Mouse (Mus musculus): ENCODE measurements around the gene Gm7075. TPM values are rescaled to one million over a fixed set of nuclear protein-coding genes. Genes with fewer than 3 reads are reported as not detected.

Gene Gm7075
- not detected in 2 replicates for total RNA-seq (2015)
- not detected in 2 replicates for total RNA-seq (2017)

GRCm38 (mm10) chr10:63421739-63422735, at the start of gene Gm7075:
Gene Gm7075, minus strand, starts transcription at chr10:63421789.
- peak; percentile 73 for ATAC-seq (replicated peaks; ENCODE audit: poor library complexity)

- no peak for ATAC-seq (replicated peaks; ENCODE audit: poor library complexity)
Measured at GRCm38 (mm10) chr10:63460935-63461334, 39.3 kb upstream of the Gm7075 start.

GRCm38 (mm10) chr10:63457292-63458128, 35.9 kb upstream of the Gm7075 start:
- no peak for ATAC-seq (replicated peaks; ENCODE audit: poor library complexity)

GRCm38 (mm10) chr10:63455110-63455878, 33.7 kb upstream of the Gm7075 start:
- ATAC-seq (replicated peaks; ENCODE audit: poor library complexity) = peak; percentile 57; the same call in 1 of the 2 replicates

- no peak for ATAC-seq (replicated peaks; ENCODE audit: poor library complexity)
Measured at GRCm38 (mm10) chr10:63453926-63454325, 32.3 kb upstream of the Gm7075 start.

GRCm38 (mm10) chr10:63444602-63445387, 23.2 kb upstream of the Gm7075 start:
- peak; percentile 74 for ATAC-seq (replicated peaks; ENCODE audit: poor library complexity)

GRCm38 (mm10) chr10:63439694-63440228, 18.2 kb upstream of the Gm7075 start:
- ATAC-seq (replicated peaks; ENCODE audit: poor library complexity) = peak; percentile 37; the same call in 1 of the 2 replicates

GRCm38 (mm10) chr10:63438736-63439262, 17.2 kb upstream of the Gm7075 start:
- 0 out of 2 replicates have a peak, but pooled peaks have one; percentile 44 for ATAC-seq (replicated peaks; ENCODE audit: poor library complexity)

- no peak for ATAC-seq (replicated peaks; ENCODE audit: poor library complexity)
Measured at GRCm38 (mm10) chr10:63432887-63433286, 11.3 kb upstream of the Gm7075 start.

GRCm38 (mm10) chr10:63432099-63432498, 10.5 kb upstream of the Gm7075 start:
- no peak for ATAC-seq (replicated peaks; ENCODE audit: poor library complexity)

- ATAC-seq (replicated peaks; ENCODE audit: poor library complexity) = no peak
Measured at GRCm38 (mm10) chr10:63431221-63431736, 9.7 kb upstream of the Gm7075 start.

- peak; percentile 79 for ATAC-seq (replicated peaks; ENCODE audit: poor library complexity)
Measured at GRCm38 (mm10) chr10:63429785-63430305, 8.3 kb upstream of the Gm7075 start, which contains the start of gene Ctnna3. Gene Ctnna3, plus strand, starts transcription at chr10:63430098.

GRCm38 (mm10) chr10:63429380-63429779, 7.8 kb upstream of the Gm7075 start:
- ATAC-seq (replicated peaks; ENCODE audit: poor library complexity) = peak; percentile 85

GRCm38 (mm10) chr10:63429023-63429340, 7.4 kb upstream of the Gm7075 start:
- ATAC-seq (replicated peaks; ENCODE audit: poor library complexity) = no peak

- peak; percentile 26 for ATAC-seq (replicated peaks; ENCODE audit: poor library complexity)
Measured at GRCm38 (mm10) chr10:63428243-63429022, 6.8 kb upstream of the Gm7075 start.

GRCm38 (mm10) chr10:63427146-63427545, 5.6 kb upstream of the Gm7075 start:
- no peak for ATAC-seq (replicated peaks; ENCODE audit: poor library complexity)

- peak; percentile 27; the same call in 1 of the 2 replicates for ATAC-seq (replicated peaks; ENCODE audit: poor library complexity)
Measured at GRCm38 (mm10) chr10:63424475-63424814, 2.9 kb upstream of the Gm7075 start.

Measured in megakaryocyte progenitor cell, adult 5-6 weeks (primary cell).